Mouse (Mus musculus) liver, embryonic 14.5 days (tissue): ENCODE data around the gene Rfx4.

ENCODE experiments used
- CTCF ChIP-seq: IDR thresholded peaks from 2 replicates; pipeline ENCODE4 v1.5.1; 2016; ENCODE audit warnings: antibody characterized with exemption, low read depth, control low read depth
- EP300 ChIP-seq: IDR thresholded peaks from 2 replicates; pipeline ENCODE4 v1.6.1; 2016; ENCODE audit warnings: antibody characterized with exemption, low read depth

DNA sequence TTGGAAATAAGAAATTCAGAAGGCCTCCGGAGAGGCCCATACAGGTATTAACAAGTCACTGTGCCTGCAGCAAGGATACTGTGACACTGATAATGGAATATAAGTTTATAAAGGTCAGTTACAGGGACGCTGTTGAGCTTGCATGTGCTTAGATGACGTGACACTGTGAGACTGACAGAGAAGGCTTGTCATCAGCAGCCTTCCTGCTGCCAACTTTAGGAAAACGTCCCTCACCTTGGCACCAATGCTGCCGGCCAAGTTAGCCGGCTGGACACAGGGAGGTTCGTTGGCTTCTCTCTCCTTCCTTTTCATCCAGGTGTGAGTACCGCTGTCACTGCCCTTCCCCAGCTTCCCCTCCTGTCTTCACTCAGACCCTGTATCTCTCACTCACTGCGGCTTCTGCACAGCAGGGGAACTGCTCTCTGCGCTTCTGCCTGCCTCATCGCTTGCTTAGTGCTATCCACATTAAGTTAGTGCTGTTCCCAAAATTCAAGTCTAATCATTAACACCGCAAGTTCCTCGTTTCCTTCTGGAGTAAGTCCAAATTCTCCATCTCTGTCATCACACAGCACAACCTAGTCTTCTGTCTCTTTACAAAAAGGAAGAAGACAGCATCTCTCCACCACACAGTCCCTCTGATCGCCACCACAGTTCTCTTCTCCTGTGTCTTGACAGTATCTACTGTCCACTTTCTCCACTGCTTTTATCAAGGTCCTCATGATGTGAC is 182.4 kb downstream of the Rfx4 start:
- TF ChIP-seq CTCF = no peak
- no peak for TF ChIP-seq EP300
